Mouse (Mus musculus): ENCODE data around the gene Stxbp3.

DNA sequence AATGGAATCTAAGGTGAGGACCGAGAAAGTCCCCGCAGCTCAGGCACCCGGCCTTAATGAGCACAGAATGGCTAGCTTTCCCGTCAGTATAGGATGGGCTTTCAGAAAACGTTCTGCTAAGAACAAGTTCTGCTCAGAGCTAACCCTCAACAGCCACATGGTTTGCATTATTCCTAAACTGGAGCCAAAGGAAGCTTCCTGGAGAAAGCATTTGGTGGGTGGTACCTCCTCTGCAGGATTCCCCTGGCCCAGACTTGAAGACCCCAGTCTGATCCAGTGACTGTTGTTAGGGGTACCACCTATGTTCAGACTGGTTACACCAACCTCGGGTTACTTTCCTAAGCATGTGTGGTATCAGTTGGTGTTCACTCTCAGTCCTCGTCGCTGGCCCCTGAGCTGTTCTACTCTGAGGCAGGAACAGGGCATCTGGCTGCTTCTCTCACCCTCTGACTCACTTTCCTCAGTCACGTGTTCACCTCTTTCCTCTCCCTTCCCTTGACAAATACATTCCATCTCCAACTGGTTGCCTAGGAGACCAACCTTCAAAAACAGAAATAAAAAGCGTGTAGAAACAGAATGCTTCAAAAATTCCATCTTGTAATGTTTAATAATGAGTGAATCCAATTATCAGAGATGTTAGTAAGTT, 59.0 kb downstream of the Stxbp3 start:
- no peak for TF ChIP-seq POLR2A (IDR thresholded peaks at IDR 0.05; ENCODE audit: low read depth, low read length)
- no peak for TF ChIP-seq CTCF (IDR thresholded peaks at IDR 0.05; ENCODE audit: extremely low read depth, insufficient read depth, insufficient read length, insufficient replicate concordance)

Data from spleen, adult 2 months (tissue).